Mouse (Mus musculus) hindbrain, postnatal 0 days (tissue): ENCODE results near the gene Zfp61. TPM values are rescaled to one million over a fixed set of nuclear protein-coding genes. Genes with fewer than 3 reads are reported as not detected.

Source experiments
- ATAC-seq: fragments of 200-750 bp; cut with Nextera tagmentation; 2 replicates; pipeline ENCODE4 v1.8.0; 2017; ENCODE audit warnings: mild to moderate bottlenecking, moderate TSS enrichment, moderate library complexity
- DNase-seq: peaks from one replicate; pipeline ENCODE4 v3.0.0-alpha.2; 2015; ENCODE audit warnings: low spot score
- H3K27ac ChIP-seq: fragments of 300-500 bp; sonication (generic); 2 replicates; pipeline ENCODE4 v1.5.1; 2014; ENCODE audit warnings: mild to moderate bottlenecking
- H3K27me3 ChIP-seq: fragments of 300-500 bp; sonication (generic); 2 replicates; pipeline ENCODE4 v1.6.1; 2014; ENCODE audit warnings: low read length, mixed read lengths; ENCODE audit not compliant: insufficient read depth
- H3K36me3 ChIP-seq: fragments of 300-500 bp; sonication (generic); 2 replicates; pipeline ENCODE4 v1.6.1; 2014; ENCODE audit warnings: low read length, mixed read lengths; ENCODE audit not compliant: insufficient read depth
- H3K4me1 ChIP-seq: fragments of 300-500 bp; sonication (generic); 2 replicates; pipeline ENCODE4 v1.6.1; 2014; ENCODE audit warnings: antibody characterized with exemption, low read length, mixed read lengths; ENCODE audit not compliant: insufficient read depth
- H3K4me2 ChIP-seq: fragments of 300-500 bp; sonication (generic); 2 replicates; pipeline ENCODE4 v1.6.1; 2014; ENCODE audit warnings: low read depth, mild to moderate bottlenecking, low read length, moderate library complexity, mixed read lengths
- H3K4me3 ChIP-seq: fragments of 300-500 bp; sonication (generic); 2 replicates; pipeline ENCODE4 v1.5.1; 2014; ENCODE audit warnings: low read length
- H3K9ac ChIP-seq: fragments of 300-500 bp; sonication (generic); replicated peaks from 2 replicates; pipeline ENCODE4 v1.6.1; 2014; ENCODE audit warnings: mild to moderate bottlenecking, low read length, moderate library complexity, mixed read lengths
- H3K9me3 ChIP-seq: fragments of 300-500 bp; sonication (generic); 2 replicates; pipeline ENCODE4 v1.6.1; 2016; ENCODE audit warnings: low read length, mixed read lengths
- CTCF ChIP-seq: IDR thresholded peaks from 2 replicates; pipeline ENCODE4 v1.5.1; 2016; ENCODE audit warnings: antibody characterized with exemption, control low read depth, low read depth
- WGBS: fragments of 180-500 bp; shearing (Covaris S2); extraction: QIAGEN DNeasy Blood & Tissue Kit; methylation state at CpG from one replicate; pipeline ENCODE4 v1.1.7; 2014; 5-methylcytosine and 5-hydroxymethylcytosine counted together
- polyA plus RNA-seq: library from polyadenylated mRNA; unstranded; fragments of >200 nt; fragmentation: Nextera tagmentation; extraction: Ambion mirVana; gene quantifications from 2 replicates; pipeline ENCODE4 v1.2.1, GENCODE M21; 2015
- total RNA-seq: library from RNA; depleted of rRNA; stranded (reverse); fragments of >200 nt; gene quantifications from 2 replicates; pipeline ENCODE4 v1.2.3, GENCODE M21; 2014

The Zfp61 gene
- total and polyA plus RNA-seq, 2 experiments from 2014 or later, result 23.5 to 26.1 TPM

- WGBS, result 94% methylated on average over 4 of the region's 4 CpGs
- no peaks in the 10 kb centered on the region for H3K27me3 ChIP-seq
- no peak for TF ChIP-seq CTCF
- H3K4me2 ChIP-seq, result no peak overlapping the region
- H3K4me3 ChIP-seq, result no peak overlapping the region
- no peak overlapping the region for H3K9ac ChIP-seq
- peaks cover 10% of the 10 kb centered on the region for H3K36me3 ChIP-seq
- DNase-seq, result no peak
- H3K9me3 ChIP-seq, result no peaks in the 10 kb centered on the region
- no peak for ATAC-seq
- no peak overlapping the region for H3K27ac ChIP-seq
- H3K4me1 ChIP-seq, result 0 out of 2 replicates have a peak, but pooled peaks cover 3% of the 10 kb centered on the region
These were observed 26.6 kb downstream of the Zfp61 start for GRCm38 (mm10) chr7:24274456-24274855.

GRCm38 (mm10) chr7:24271191-24271590 lies 29.8 kb downstream of the Zfp61 start:
- H3K4me2 ChIP-seq, result peak overlapping the region; percentile 68; the same call in 1 of the 2 replicates
- ATAC-seq, result no peak
- H3K27ac ChIP-seq, result no peak overlapping the region
- no peaks in the 10 kb centered on the region for H3K27me3 ChIP-seq
- no peak for DNase-seq
- H3K36me3 ChIP-seq, result peaks cover 10% of the 10 kb centered on the region
- no peak overlapping the region for H3K9ac ChIP-seq
- no peak overlapping the region for H3K4me3 ChIP-seq
- H3K9me3 ChIP-seq, result no peaks in the 10 kb centered on the region
- 0 out of 2 replicates have a peak, but pooled peaks cover 3% of the 10 kb centered on the region for H3K4me1 ChIP-seq
- 97% methylated on average over 6 of the region's 6 CpGs for WGBS
- no peak for TF ChIP-seq CTCF

GRCm38 (mm10) chr7:24270288-24270672 lies 30.8 kb downstream of the Zfp61 start, which contains the start of gene Zfp93:
TSS of gene Zfp93 (plus strand) at chr7:24270420.
- H3K4me2 ChIP-seq, result peak within 1 kb of the TSS; percentile 68
- WGBS, result 2% methylated on average over 12 of the region's 12 CpGs

GRCm38 (mm10) chr7:24269667-24270287 lies 31.3 kb downstream of the Zfp61 start:
- H3K9ac ChIP-seq, result peak overlapping the region; percentile 54
- H3K9me3 ChIP-seq, result no peaks in the 10 kb centered on the region
- ATAC-seq (peak; percentile 74), DNase-seq (no peak)
- no peak for TF ChIP-seq CTCF
- peak overlapping the region; percentile 48 for H3K4me3 ChIP-seq
- 0 out of 2 replicates have a peak overlapping the region, but pooled peaks have one; percentile 42 for H3K27ac ChIP-seq
- 36% methylated on average over 7 of the region's 7 CpGs for WGBS
- H3K4me2 ChIP-seq, result peak overlapping the region; percentile 68
- peaks cover 5% of the 10 kb centered on the region for H3K36me3 ChIP-seq
- H3K27me3 ChIP-seq, result no peaks in the 10 kb centered on the region
- 0 out of 2 replicates have a peak, but pooled peaks cover 3% of the 10 kb centered on the region for H3K4me1 ChIP-seq

More at GRCm38 (mm10) chr7:24270288-24270672, 30.8 kb downstream of the Zfp61 start, which contains the start of gene Zfp93:
- H3K9ac ChIP-seq, result peak within 1 kb of the TSS; percentile 54
- no peaks in the 10 kb centered on the region for H3K9me3 ChIP-seq
- peaks cover 10% of the 10 kb centered on the region for H3K36me3 ChIP-seq
- 0 out of 2 replicates have a peak, but pooled peaks cover 3% of the 10 kb centered on the region for H3K4me1 ChIP-seq
- peak within 1 kb of the TSS; percentile 42 for H3K27ac ChIP-seq
- no peaks in the 10 kb centered on the region for H3K27me3 ChIP-seq
- DNase-seq (peak; percentile 95), ATAC-seq (peak; percentile 95)
- TF ChIP-seq CTCF, result no peak
- H3K4me3 ChIP-seq, result peak within 1 kb of the TSS; percentile 48

- WGBS, result 83% methylated on average over 3 of the region's 3 CpGs
- ATAC-seq (no peak), DNase-seq (no peak)
- Histone ChIP-seq H3K4me2 (peak overlapping the region; percentile 68), H3K4me3 (no peak overlapping the region), H3K36me3 (peaks cover 1% of the 10 kb centered on the region; the same call in 1 of the 2 replicates), H3K9me3 (no peaks in the 10 kb centered on the region), H3K27me3 (no peaks in the 10 kb centered on the region), H3K4me1 (0 out of 2 replicates have a peak, but pooled peaks cover 3% of the 10 kb centered on the region), H3K9ac (no peak overlapping the region), H3K27ac (no peak overlapping the region)
- TF ChIP-seq CTCF, result no peak
These were observed 31.8 kb downstream of the Zfp61 start for GRCm38 (mm10) chr7:24269256-24269655.

- no peak for DNase-seq
- no peak overlapping the region for H3K9ac ChIP-seq
- no peaks in the 10 kb centered on the region for H3K27me3 ChIP-seq
- no peak overlapping the region for H3K4me2 ChIP-seq
- H3K27ac ChIP-seq, result no peak overlapping the region
- no peak overlapping the region for H3K4me3 ChIP-seq
- H3K36me3 ChIP-seq, result no peaks in the 10 kb centered on the region
- no peaks in the 10 kb centered on the region for H3K9me3 ChIP-seq
- 0 out of 2 replicates have a peak, but pooled peaks cover 3% of the 10 kb centered on the region for H3K4me1 ChIP-seq
- TF ChIP-seq CTCF, result peak; percentile 9; the same call in 1 of the 2 replicates
- no peak for ATAC-seq
- WGBS, result 64% methylated on average over 24 of the region's 24 CpGs
These were observed 32.6 kb downstream of the Zfp61 start for GRCm38 (mm10) chr7:24268176-24269155.
